Mouse (Mus musculus) stomach, embryonic 15.5 days (tissue): Measurements from ENCODE around the gene Aftph. TPM values are rescaled to one million over a fixed set of nuclear protein-coding genes. Genes with fewer than 3 reads are reported as not detected.

ENCODE experiments used
- ATAC-seq: fragments of 200-750 bp; cut with Nextera tagmentation; 2 replicates; pipeline ENCODE4 v1.8.0; 2017; ENCODE audit warnings: low read depth, moderate number of reproducible peaks, moderate TSS enrichment; ENCODE audit not compliant: insufficient read depth, low FRiP score
- H3K27ac ChIP-seq: fragments of 300-500 bp; sonication (generic); 2 replicates; pipeline ENCODE4 v1.5.1; 2015; ENCODE audit warnings: mild to moderate bottlenecking, inconsistent platforms
- H3K27me3 ChIP-seq: fragments of 300-500 bp; sonication (generic); replicated peaks from 2 replicates; pipeline ENCODE4 v1.6.1; 2015; ENCODE audit warnings: inconsistent platforms
- H3K36me3 ChIP-seq: fragments of 300-500 bp; sonication (generic); 2 replicates; pipeline ENCODE4 v1.6.1; 2015; ENCODE audit warnings: inconsistent platforms
- H3K4me1 ChIP-seq: fragments of 300-500 bp; sonication (generic); 2 replicates; pipeline ENCODE4 v1.6.1; 2015; ENCODE audit warnings: inconsistent platforms
- H3K4me2 ChIP-seq: fragments of 300-500 bp; sonication (generic); 2 replicates; pipeline ENCODE4 v1.6.1; 2015; ENCODE audit warnings: mild to moderate bottlenecking, inconsistent platforms
- H3K4me3 ChIP-seq: fragments of 300-500 bp; sonication (generic); replicated peaks from 2 replicates; pipeline ENCODE4 v1.5.1; 2015; ENCODE audit warnings: inconsistent platforms
- H3K9ac ChIP-seq: fragments of 300-500 bp; sonication (generic); 2 replicates; pipeline ENCODE4 v1.6.1; 2015; ENCODE audit warnings: inconsistent platforms
- H3K9me3 ChIP-seq: fragments of 300-500 bp; sonication (generic); 2 replicates; pipeline ENCODE4 v1.6.1; 2016; ENCODE audit warnings: inconsistent platforms
- WGBS: fragments of 180-500 bp; shearing (Covaris S2); methylation state at CpG from one replicate; pipeline ENCODE4 v1.1.7; 2015; 5-methylcytosine and 5-hydroxymethylcytosine counted together
- polyA plus RNA-seq: library from polyadenylated mRNA; unstranded; fragments of >200 nt; fragmentation: Nextera tagmentation; extraction: Ambion mirVana; gene quantifications from 2 replicates; pipeline ENCODE4 v1.2.1, GENCODE M21; 2015

Aftph gene
- polyA plus RNA-seq, 1 experiment from 2014 or later, result 22.8 TPM

DNA sequence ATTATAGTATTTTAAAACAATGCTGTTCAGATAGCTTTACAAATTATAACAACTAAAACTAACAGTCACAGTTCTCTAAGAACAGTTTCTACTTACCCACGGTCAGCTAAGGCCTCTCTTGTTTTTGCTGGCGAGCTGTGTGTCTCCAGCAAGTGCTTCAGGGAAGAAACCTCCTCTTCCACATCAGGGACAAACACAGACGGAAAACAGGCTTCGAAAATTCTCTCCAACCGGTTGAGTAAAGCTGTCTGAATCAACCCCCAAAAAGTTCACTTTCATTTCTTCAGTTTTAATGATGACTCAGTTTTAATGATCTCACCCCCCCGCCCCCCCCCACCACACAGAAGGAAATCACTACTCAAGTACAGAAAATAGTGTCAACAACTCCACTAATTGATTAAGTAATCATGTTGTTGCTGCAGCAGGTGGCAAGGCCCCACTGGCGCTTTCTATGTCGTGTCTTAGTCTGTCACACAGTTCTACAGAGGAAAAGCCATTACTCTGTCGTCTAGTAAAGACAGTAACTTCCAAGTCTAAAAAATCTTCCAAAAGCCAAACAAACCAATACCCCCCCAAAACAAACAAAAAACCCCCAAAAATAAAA is 29.2 kb downstream of the Aftph start:
- H3K4me1 ChIP-seq, result no peaks in the 10 kb centered on the region
- H3K9ac ChIP-seq, result no peak overlapping the region
- WGBS, result 62% methylated on average over 9 of the region's 9 CpGs
- no peaks in the 10 kb centered on the region for H3K9me3 ChIP-seq
- H3K27me3 ChIP-seq, result no peaks in the 10 kb centered on the region
- no peak overlapping the region for H3K4me3 ChIP-seq
- no peak for ATAC-seq
- no peak overlapping the region for H3K4me2 ChIP-seq
- no peak overlapping the region for H3K27ac ChIP-seq
- peaks cover 5% of the 10 kb centered on the region; the same call in 1 of the 2 replicates for H3K36me3 ChIP-seq

DNA sequence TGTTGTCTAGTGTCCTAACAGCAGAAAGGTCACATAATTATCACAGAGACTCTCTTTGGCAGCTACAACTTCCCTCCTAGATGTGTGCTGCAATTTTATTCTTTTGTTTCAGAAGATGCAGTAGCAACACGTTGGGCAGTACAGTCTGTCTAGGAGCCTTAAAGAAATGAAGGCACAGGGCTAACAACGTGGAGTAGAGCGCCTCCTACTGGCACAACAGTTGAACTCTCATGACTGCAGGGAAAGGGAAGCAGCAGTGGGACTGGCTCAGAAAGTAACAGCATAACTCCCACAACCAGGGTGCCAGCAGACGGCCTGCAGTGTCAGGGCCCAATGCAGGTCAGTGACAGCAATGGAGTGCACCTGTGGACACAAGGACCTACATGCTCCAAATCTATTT is 50.4 kb downstream of the Aftph start:
- WGBS, result 9% methylated on average over 4 of the region's 4 CpGs
- ATAC-seq, result peak; percentile 22; the same call in 1 of the 2 replicates
- H3K27me3 ChIP-seq, result no peaks in the 10 kb centered on the region

DNA sequence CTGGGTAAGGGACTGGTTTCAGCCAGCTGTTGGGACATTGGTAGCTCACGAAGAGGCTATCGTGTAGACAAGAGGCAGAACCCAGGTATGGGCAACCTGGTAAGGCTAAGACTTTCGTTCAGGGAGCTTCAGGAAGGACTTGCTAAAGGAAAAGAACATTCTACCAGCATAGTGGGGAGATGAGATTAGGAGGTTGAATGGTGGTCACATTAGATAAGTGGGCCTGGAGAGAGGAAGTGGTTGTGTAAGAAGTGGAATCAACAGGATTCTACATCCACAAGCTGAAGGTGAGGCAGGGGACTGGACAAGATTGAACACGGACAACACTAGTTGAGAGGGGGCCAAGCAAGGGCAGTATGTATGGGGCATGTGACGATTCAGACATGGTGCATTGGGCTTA is 59.7 kb downstream of the Aftph start:
- H3K9me3 ChIP-seq, result no peaks in the 10 kb centered on the region
- WGBS, result 83% methylated on average over 5 of the region's 5 CpGs

More for the DNA sequence above, 50.4 kb downstream of the Aftph start:
- Histone ChIP-seq H3K4me1 (no peaks in the 10 kb centered on the region), H3K36me3 (no peaks in the 10 kb centered on the region), H3K9me3 (no peaks in the 10 kb centered on the region), H3K4me3 (no peak overlapping the region), H3K27ac (no peak overlapping the region), H3K9ac (no peak overlapping the region), H3K4me2 (no peak overlapping the region)

DNA sequence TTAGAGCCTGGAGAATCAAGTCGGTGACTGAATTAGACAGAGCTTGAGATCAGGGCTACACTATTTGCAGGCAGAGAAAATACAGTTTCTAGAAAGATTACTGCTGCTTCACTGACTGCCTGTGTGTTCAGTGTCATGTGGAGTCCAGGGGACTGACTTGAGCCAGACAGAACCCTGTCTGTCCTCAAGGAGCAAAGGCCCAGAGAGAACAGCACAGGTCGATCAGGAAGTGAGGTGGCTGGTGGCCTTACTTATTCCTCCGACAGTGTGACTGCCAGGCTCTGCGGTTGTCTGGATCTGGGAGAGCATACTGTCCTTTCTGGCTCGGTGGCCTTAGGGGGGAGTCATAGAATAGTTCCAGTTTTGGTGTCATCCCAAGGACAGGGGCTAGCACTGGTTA is 60.6 kb downstream of the Aftph start:
- H3K9me3 ChIP-seq, result no peaks in the 10 kb centered on the region
- H3K4me2 ChIP-seq, result no peak overlapping the region
- no peaks in the 10 kb centered on the region for H3K27me3 ChIP-seq
- H3K4me1 ChIP-seq, result no peaks in the 10 kb centered on the region
- H3K9ac ChIP-seq, result no peak overlapping the region
- H3K27ac ChIP-seq, result no peak overlapping the region
- no peaks in the 10 kb centered on the region for H3K36me3 ChIP-seq
- WGBS, result 82% methylated on average over 5 of the region's 5 CpGs
- ATAC-seq, result no peak
- no peak overlapping the region for H3K4me3 ChIP-seq

More for the DNA sequence above, 59.7 kb downstream of the Aftph start:
- Histone ChIP-seq H3K4me3 (no peak overlapping the region), H3K9ac (no peak overlapping the region), H3K27ac (no peak overlapping the region), H3K36me3 (no peaks in the 10 kb centered on the region), H3K4me1 (no peaks in the 10 kb centered on the region), H3K4me2 (no peak overlapping the region), H3K27me3 (no peaks in the 10 kb centered on the region)
- no peak for ATAC-seq

DNA sequence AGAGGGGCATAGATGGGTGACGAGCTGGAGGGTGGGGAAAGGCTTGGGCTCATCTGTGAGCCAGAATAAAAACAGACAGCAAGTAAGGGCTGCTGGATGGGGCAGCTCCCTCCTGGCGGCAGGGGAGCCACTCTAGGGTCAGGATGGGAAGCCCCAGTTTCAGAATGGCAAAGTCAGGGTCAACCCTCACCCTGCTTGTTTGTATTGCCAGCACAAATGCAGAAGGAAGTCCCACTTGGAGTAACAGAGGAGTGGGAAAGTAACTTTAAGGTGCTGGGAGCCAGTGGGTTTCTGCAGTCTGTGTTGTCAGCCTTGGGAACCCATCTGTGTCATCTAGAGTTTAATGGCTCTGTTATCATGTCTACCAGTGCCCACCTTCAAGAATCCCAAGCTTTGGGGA is 62.0 kb downstream of the Aftph start:
- ATAC-seq, result no peak
- Histone ChIP-seq H3K4me2 (no peak overlapping the region), H3K27me3 (no peaks in the 10 kb centered on the region), H3K36me3 (no peaks in the 10 kb centered on the region), H3K9me3 (no peaks in the 10 kb centered on the region), H3K9ac (no peak overlapping the region), H3K27ac (no peak overlapping the region), H3K4me3 (no peak overlapping the region), H3K4me1 (no peaks in the 10 kb centered on the region)
- 87% methylated on average over 2 of the region's 2 CpGs for WGBS

DNA sequence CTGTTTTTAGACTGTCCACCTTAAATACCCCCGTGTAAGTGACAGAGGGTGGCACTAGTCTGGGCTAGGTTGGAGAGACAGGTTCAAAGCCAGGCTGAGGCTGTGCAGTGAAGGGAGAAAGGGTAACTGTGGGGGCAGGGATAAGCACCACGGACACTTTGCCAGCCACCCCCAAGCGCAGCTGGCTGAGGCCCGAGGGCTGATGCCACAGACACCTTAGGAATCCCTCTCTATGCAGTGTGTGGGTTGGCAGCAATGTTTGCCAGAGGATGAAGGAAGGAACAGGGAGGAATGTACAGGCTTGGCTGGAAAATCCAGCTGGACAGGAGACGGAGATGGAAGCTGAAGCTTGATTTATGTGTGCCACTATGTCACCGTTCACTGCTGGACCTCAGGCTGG is 68.9 kb downstream of the Aftph start:
- no peak for ATAC-seq
- Histone ChIP-seq H3K9me3 (no peaks in the 10 kb centered on the region), H3K4me2 (no peak overlapping the region), H3K4me3 (no peak overlapping the region), H3K27ac (no peak overlapping the region), H3K9ac (no peak overlapping the region), H3K4me1 (no peaks in the 10 kb centered on the region), H3K27me3 (no peaks in the 10 kb centered on the region), H3K36me3 (no peaks in the 10 kb centered on the region)
- 63% methylated on average over 6 of the region's 6 CpGs for WGBS

DNA sequence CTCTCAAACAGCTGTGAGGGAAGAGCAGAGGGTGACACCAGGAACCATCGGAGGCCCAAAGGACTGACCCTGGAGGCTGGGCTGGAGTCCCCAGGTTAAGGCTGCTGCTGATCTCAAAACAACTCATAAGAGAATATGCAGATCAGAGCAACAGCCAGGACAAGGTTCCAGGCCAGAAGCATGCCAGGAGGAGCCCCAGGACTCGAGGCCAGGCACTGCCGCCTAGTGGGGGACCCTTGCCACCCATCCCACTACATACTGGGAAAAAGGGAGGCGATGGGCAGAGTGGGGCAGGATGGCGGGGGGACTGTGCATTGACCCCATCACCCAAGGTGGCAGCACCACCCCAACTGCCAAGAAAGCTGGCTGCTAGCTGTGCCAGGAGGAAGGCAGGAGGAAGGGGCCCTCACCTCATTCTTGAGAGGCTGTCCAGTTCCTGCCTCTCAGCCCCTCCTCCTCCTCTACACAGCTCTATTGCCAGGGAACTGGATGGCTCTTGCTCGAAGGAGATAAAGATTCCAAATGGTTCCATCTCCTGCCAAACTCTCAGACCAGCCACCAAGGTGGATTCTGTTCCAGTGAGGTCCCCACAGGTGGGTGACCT is 69.5 kb downstream of the Aftph start:
- H3K9ac ChIP-seq, result no peak overlapping the region
- 49% methylated on average over 6 of the region's 6 CpGs for WGBS
- no peaks in the 10 kb centered on the region for H3K27me3 ChIP-seq
- H3K4me3 ChIP-seq, result no peak overlapping the region
- H3K4me2 ChIP-seq, result no peak overlapping the region
- no peaks in the 10 kb centered on the region for H3K4me1 ChIP-seq
- H3K9me3 ChIP-seq, result no peaks in the 10 kb centered on the region
- no peak for ATAC-seq
- no peak overlapping the region for H3K27ac ChIP-seq
- no peaks in the 10 kb centered on the region for H3K36me3 ChIP-seq

DNA sequence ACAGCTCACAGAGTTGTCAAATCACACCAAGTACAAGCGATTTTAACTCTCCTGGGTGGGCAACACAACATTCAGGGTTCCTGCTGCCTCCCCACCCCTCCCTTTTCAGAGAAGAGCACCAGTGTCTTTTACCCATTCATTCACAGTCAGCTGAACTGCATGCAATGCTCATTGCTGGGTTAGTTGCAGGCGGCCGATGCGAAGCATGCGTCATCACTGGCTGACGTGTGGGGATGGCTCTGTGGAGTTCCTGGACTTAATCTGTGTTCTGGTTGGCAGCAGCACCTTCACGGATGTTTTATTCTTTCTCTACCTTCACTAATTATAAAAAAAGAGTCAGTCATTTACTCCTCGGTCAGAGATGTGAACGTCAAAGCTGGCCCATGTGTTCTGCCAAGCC is 76.5 kb downstream of the Aftph start:
- ATAC-seq, result no peak
- no peaks in the 10 kb centered on the region for H3K9me3 ChIP-seq
- H3K27ac ChIP-seq, result no peak overlapping the region
- WGBS, result 77% methylated on average over 9 of the region's 9 CpGs
- H3K4me1 ChIP-seq, result no peaks in the 10 kb centered on the region
- no peaks in the 10 kb centered on the region for H3K27me3 ChIP-seq
- H3K4me3 ChIP-seq, result no peak overlapping the region
- H3K4me2 ChIP-seq, result no peak overlapping the region
- no peak overlapping the region for H3K9ac ChIP-seq
- no peaks in the 10 kb centered on the region for H3K36me3 ChIP-seq

DNA sequence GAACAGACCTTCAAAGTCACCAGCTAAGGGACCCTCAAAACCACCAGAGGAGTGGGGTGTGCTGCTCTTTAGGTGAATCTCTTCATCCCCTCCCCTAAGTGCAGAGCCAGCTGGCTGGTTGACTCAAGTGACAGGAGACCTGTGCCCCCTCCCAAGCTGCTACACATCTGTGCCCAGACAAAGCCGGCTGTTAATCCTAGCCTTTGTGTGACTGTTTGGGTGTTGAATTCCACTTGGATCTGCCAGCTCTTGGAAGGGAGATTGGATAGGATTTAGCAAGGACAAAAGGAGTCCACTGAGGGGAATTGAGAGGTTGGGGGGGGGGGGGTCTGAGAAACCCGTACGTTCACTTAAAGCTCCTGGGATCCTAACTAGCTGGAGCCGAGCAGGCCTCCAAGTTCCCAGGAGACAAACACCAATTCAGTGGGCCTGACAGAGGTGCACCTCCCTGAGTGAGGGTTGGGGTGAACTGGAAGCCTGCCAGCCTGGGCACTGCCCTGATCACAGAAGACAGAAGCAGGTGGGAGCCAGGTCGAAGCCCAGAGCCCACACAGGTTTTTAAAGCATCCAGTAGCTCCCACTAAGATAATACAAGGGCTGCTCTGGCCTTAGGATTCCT is 77.7 kb downstream of the Aftph start:
- Histone ChIP-seq H3K9me3 (no peaks in the 10 kb centered on the region), H3K27me3 (no peaks in the 10 kb centered on the region), H3K36me3 (no peaks in the 10 kb centered on the region), H3K27ac (no peak overlapping the region), H3K4me3 (no peak overlapping the region), H3K9ac (no peak overlapping the region), H3K4me1 (no peaks in the 10 kb centered on the region; the same call in 1 of the 2 replicates), H3K4me2 (no peak overlapping the region)
- WGBS, result 48% methylated on average over 5 of the region's 5 CpGs
- ATAC-seq, result no peak

DNA sequence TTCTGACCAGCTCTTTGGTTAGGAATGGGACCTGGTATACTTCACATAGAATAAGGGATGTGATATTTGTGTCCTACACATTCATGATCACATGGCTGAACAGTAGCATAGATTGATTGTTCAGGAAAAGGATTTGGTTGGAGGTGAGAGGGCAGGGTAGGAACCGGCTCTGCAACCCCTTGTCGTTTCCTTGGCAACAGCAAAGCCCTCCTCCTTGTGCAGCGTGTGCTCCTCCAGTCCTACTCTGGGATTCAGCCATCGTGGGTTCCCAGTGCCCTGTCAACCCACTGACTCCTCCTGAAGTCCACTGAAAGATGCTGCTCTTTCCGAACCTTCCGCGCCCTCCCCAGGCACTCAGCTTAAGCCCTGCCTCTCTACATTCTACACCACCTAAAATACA is 78.6 kb downstream of the Aftph start:
- Histone ChIP-seq H3K4me1 (no peaks in the 10 kb centered on the region; the same call in 1 of the 2 replicates), H3K36me3 (no peaks in the 10 kb centered on the region), H3K4me2 (no peak overlapping the region), H3K27me3 (no peaks in the 10 kb centered on the region), H3K9ac (no peak overlapping the region), H3K4me3 (no peak overlapping the region), H3K9me3 (no peaks in the 10 kb centered on the region), H3K27ac (no peak overlapping the region)
- ATAC-seq, result no peak
- WGBS, result 56% methylated on average over 7 of the region's 7 CpGs

DNA sequence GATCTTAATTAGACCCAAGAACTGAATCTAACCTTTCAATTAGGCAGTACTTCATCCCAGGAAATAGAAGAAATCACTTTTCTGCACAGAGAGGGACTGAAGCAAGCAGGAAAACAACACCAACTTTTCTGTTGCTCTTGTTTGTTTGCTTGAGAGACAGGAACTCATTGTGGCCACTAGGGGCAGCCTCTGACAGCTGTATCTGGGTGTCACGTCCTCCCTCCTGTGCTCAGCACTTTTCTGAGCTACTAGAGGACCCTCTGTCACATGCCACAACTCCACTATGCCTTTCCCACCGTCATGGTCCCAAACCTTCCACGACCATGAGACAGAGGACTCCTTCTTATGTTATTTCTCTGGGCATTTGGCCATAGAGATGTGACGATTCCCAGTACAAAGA is 79.7 kb downstream of the Aftph start:
- WGBS, result 37% methylated on average over 4 of the region's 4 CpGs

More for the DNA sequence above, 79.7 kb downstream of the Aftph start:
- Histone ChIP-seq H3K4me2 (no peak overlapping the region), H3K9ac (no peak overlapping the region), H3K36me3 (no peaks in the 10 kb centered on the region), H3K27me3 (no peaks in the 10 kb centered on the region), H3K27ac (no peak overlapping the region), H3K4me1 (peaks cover 5% of the 10 kb centered on the region; the same call in 1 of the 2 replicates), H3K4me3 (no peak overlapping the region), H3K9me3 (no peaks in the 10 kb centered on the region)
- ATAC-seq, result no peak
